Mouse (Mus musculus) right cerebral cortex, adult 18-20 months (tissue): ENCODE measurements at regions not wholly inside any gene's neighbourhood (a gene's known extent, or its start where the extent isn't known, plus 50 kb on each side); places are given as distances from the start of the nearest gene placed in this dataset.
A peak's percentile ranks its signal among the peaks of the same experiment; 100 is the strongest.

ENCODE experiments used
- DNase-seq: peaks from one replicate; pipeline ENCODE4 v3.0.0; 2022; ENCODE audit warnings: mixed read lengths

GRCm38 (mm10) chr10:97282841-97283496, 196.4 kb upstream of the Dcn start:
- peak; percentile 46 for DNase-seq

- DNase-seq = no peak
Observed at GRCm38 (mm10) chr10:97304791-97305355, 174.5 kb upstream of the Dcn start.

- DNase-seq = no peak
Observed at GRCm38 (mm10) chr10:97309580-97309979, 169.8 kb upstream of the Dcn start.

- DNase-seq = no peak
Observed at GRCm38 (mm10) chr10:97312509-97312908, 166.9 kb upstream of the Dcn start.

GRCm38 (mm10) chr10:97312978-97313377, 166.4 kb upstream of the Dcn start:
- DNase-seq = peak; percentile 92

- DNase-seq = peak; percentile 93
Observed at GRCm38 (mm10) chr10:97313407-97313901, 166.0 kb upstream of the Dcn start.

- DNase-seq = no peak
Observed at GRCm38 (mm10) chr10:97332639-97333038, 146.8 kb upstream of the Dcn start.

GRCm38 (mm10) chr10:97334044-97334443, 145.4 kb upstream of the Dcn start:
- DNase-seq = no peak

GRCm38 (mm10) chr10:97334606-97335150, 144.7 kb upstream of the Dcn start:
- DNase-seq = no peak

- DNase-seq = no peak
Observed at GRCm38 (mm10) chr10:97338033-97338692, 141.2 kb upstream of the Dcn start.

GRCm38 (mm10) chr10:97339866-97340706, 139.3 kb upstream of the Dcn start:
- DNase-seq = no peak

GRCm38 (mm10) chr10:97345347-97345746, 134.1 kb upstream of the Dcn start:
- peak; percentile 74 for DNase-seq

- no peak for DNase-seq
Observed at GRCm38 (mm10) chr10:97346949-97347348, 132.5 kb upstream of the Dcn start.

- no peak for DNase-seq
Observed at GRCm38 (mm10) chr10:97368625-97369024, 110.8 kb upstream of the Dcn start.

- peak; percentile 30 for DNase-seq
Observed at GRCm38 (mm10) chr10:97375824-97376223, 103.6 kb upstream of the Dcn start.

- DNase-seq = no peak
Observed at GRCm38 (mm10) chr10:97376376-97376775, 103.0 kb upstream of the Dcn start.

GRCm38 (mm10) chr10:97381586-97381985, 97.8 kb upstream of the Dcn start:
- DNase-seq = no peak

- no peak for DNase-seq
Observed at GRCm38 (mm10) chr10:97383881-97384280, 95.5 kb upstream of the Dcn start.

- DNase-seq = no peak
Observed at GRCm38 (mm10) chr10:97387196-97387876, 92.1 kb upstream of the Dcn start.

- DNase-seq = no peak
Observed at GRCm38 (mm10) chr10:97389647-97390590, 89.5 kb upstream of the Dcn start.
